Mouse (Mus musculus): ENCODE results near the gene Yaf2.
"Not testable (repeated sequence)": the region's sequence is repeated elsewhere in the genome, so short reads cannot be mapped to it uniquely, and the experiment has no call there.

Yaf2 gene

GRCm38 (mm10) chr15:93336925-93337761 is at the start of gene Yaf2:
Yaf2 (minus strand) TSS chr15:93336935.
- DNase-seq, result peak; percentile 87

DNA sequence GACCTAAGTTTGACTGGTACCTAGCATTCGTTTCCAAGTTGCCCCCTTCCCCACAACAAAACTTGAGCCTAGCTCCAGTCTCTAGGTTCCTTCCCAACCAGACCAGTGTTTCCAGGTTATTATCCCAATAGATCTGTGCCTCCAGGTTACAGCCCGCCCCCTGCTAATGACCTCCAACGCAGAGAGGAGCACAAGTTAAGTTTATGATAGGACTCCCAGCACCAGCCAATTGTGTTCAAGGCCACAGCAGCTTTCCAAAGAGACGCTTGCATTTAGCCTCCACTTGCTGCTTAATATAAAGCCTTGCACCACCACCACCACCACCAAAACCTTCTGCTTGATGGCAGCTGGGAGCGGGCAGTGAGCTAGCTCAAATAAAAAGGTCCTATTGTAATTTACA is 44.6 kb upstream of the Yaf2 start:
- DNase-seq, result no peak

DNA sequence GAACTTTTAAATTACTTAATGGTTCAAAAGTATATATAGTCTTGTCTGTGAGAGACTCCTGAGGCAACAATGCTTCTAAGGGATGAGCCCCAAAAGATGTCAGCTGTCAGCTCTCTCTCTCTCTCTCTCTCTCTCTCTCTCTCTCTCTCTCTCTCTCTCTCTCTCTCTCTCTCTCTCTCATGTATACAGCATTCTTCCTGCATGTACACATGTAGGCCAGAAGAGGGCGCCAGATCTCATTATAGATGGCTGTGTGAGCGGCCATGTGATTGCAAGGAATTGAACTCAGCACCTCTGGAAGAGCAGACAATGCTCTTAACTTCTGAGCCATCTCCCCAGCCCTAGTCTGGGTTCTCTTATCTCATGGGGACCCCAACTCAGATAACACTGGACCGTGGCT is 42.4 kb upstream of the Yaf2 start:
- peak; percentile 18 for DNase-seq

GRCm38 (mm10) chr15:93375696-93376095 is 39.0 kb upstream of the Yaf2 start:
- no peak for DNase-seq

DNA sequence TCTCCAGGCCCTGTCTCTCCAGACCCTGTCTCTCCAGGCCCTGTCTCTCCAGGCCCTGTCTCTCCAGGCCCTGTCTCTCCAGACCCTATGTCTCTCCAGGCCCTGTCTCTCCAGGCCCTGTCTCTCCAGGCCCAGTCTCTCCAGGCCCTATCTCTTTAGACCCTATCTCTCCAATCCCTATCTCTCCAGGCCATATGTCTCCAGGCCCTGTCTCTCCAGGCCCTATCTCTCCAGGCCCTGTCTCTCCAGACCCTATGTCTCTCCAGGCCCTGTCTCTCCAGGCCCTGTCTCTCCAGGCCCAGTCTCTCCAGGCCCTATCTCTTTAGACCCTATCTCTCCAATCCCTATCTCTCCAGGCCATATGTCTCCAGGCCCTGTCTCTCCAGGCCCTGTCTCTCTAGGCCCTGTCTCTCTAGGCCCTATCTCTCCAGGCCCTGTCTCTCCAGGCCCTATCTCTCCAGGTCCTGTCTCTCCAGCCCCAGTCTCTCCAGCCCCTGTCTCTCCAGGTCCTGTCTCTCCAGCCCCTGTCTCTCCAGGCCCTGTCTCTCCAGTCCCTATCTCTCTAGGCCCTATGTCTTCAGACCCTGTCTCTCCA is 35.9 kb upstream of the Yaf2 start:
- DNase-seq, result not testable (repeated sequence)

GRCm38 (mm10) chr15:93371838-93372237 is 35.1 kb upstream of the Yaf2 start:
- no peak for DNase-seq

- no peak for DNase-seq
Measured at GRCm38 (mm10) chr15:93368558-93368957, 31.8 kb upstream of the Yaf2 start.

- DNase-seq, result no peak
Measured at GRCm38 (mm10) chr15:93365561-93365960, 28.8 kb upstream of the Yaf2 start.

DNA sequence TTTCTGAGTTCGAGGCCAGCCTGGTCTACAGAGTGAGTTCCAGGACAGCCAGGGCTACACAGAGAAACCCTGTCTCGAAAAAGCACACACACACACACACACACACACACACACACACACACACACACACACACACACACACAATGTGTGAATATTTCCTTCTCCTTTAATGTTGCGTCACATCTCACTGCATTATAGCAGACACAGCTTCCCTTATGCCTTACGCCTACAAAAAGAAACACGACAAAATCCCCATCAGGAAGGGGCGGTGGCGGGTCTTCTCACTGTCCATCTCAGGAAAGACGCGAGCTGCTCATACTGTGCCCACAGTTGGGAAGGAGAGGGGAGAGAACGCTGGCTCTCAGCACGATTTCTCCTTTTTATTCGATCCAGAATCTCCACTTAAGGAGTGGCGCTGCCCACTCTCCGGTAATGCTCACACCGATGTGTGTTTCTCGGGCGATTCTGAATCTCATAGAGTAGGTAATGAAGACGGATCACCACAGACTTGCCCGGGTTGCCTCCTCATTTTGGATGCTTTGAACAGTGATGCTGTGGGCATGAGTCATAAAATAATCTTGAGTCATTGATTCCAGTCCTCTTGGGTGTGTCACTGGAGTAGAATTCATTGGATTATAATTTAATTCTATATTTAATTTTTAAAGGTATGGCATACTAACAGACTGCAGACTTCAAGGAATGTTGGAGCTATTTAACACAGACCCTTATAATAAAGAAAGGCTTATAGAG is 21.8 kb upstream of the Yaf2 start:
- DNase-seq, result no peak

- no peak for DNase-seq
Measured at GRCm38 (mm10) chr15:93340630-93341379, 4.1 kb upstream of the Yaf2 start.

GRCm38 (mm10) chr15:93336658-93336924 is 144 bp downstream of the Yaf2 start:
- DNase-seq, result no peak

DNA sequence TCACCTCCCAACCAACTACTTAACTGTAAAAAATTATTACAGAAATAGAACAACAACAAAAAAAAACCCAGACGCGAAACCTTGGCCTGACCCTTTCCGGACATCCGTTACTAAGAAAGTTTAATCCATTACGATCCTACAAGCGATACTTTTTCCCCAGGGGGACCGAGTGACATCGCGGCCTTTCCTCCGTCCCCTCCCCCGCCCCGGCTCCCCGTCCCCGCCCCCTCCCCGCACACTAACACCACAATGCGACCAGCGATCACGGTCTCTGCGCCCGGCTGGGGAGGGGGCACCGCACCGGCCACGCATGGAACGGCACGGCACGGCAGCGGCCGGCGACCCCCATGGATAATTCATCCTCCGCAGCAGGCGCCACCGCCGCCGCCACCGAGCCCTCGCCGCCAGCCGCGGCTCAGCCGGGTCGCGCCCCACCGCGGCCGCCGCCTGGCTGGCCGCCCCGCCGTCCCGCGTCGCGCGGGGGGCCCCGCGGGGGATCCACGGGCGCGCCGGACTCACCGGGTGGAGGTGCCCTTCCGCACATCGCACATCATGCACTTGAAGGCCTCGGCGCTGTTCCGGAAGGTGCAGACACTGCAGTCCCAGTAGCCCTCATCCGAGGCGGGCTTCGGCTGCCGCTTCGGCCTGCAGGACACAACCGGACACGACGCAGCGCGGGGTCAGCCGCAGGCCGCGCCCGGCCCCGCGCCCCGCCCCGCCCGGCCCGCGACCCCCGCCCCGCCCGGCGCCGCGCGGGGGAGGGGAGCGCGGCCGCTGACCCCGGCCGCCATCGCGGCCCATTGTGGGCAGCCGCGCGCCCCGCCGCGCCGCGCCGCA is 696 bp downstream of the Yaf2 start:
- DNase-seq, result peak; percentile 50

- no peak for DNase-seq
Measured at GRCm38 (mm10) chr15:93331256-93331655, 5.5 kb downstream of the Yaf2 start.

DNA sequence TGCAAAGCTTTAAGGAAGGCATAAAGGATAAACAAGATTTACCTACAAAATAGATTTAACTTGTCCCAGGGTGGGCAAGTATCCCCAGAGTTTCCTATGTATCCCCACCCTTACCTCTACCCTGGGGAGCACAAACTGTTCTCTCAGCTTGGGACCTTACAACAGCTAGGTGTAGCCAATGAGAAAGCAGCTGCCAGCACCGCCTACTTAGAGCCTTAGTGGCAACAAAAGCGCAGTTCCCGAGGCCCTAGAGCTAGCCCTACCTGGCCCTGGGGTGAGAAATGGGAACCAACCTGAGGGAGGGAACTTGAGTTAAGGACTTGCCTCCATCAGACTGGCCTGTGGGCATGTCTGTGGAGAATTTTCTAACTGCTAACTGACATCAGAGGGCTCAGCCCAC is 9.5 kb downstream of the Yaf2 start:
- DNase-seq, result no peak

- DNase-seq, result no peak
Measured at GRCm38 (mm10) chr15:93326651-93327050, 10.1 kb downstream of the Yaf2 start.

DNA sequence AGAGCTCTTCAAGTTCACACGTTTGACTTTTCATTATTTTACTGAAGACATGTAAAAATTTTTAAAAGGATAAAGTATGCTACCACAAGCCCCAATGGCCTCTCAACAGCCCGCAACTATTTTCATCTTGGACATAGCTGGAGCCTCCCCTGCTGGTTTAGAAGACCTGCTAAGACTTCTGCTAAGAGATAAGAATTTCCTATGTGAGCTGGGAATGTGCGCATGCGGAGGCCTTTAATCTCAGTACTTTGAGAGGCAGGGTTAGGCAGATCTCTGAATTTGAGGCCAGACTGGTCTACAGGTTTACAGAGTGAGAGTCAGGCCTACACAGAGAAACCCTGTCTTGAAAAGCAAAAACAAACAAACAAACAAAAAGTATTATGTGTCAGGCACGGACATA is 11.4 kb downstream of the Yaf2 start:
- DNase-seq, result no peak

DNA sequence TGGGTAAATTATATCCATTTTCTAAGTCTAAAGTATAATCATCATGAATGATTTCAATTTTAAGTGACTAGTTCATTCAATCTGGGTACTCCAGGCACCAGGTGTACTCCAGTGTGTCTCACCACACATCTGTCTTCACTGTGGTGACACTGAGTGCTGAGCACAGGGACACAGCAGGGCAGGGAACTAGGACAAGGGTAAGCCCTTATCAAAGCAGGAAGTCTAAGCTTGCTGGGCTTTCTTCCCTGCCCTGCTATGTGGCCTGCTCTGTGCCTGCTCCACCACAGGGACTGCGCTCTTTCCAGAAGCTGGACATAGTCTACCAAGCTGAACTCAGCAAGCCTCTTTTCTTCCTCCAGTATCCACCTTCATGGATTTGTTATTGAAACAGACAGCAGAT is 18.0 kb downstream of the Yaf2 start:
- DNase-seq, result no peak

GRCm38 (mm10) chr15:93310304-93310703 is 26.4 kb downstream of the Yaf2 start:
- not testable (repeated sequence) for DNase-seq

DNA sequence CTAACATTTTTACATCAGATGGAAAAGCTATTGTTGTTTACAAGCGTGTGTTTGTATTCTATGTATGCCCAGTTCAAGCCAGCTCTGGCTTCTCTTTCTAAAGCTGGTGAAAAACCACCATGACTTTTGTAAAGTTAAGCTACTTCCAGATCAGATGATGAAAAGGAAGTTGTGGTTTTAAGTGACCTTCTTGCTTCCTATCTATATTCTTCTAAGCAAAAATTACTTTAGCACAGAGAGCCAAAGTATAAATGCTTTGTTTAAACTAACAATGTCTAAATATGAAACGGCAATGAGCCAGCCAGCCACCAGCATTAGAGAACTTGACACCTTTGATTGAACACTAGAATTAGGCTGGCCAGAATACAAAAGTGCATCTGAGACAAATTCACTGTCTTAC is 38.5 kb downstream of the Yaf2 start:
- DNase-seq, result no peak

GRCm38 (mm10) chr15:93294483-93294882 is 42.3 kb downstream of the Yaf2 start:
- no peak for DNase-seq

- no peak for DNase-seq
Measured at GRCm38 (mm10) chr15:93288321-93288720, 48.4 kb downstream of the Yaf2 start.

GRCm38 (mm10) chr15:93287628-93288027 is 49.1 kb downstream of the Yaf2 start:
- no peak for DNase-seq
